Mouse (Mus musculus) monocyte, adult 59 days (primary cell): Measurements from ENCODE around the gene Pik3c2g. TPM values are rescaled to one million over a fixed set of nuclear protein-coding genes. Genes with fewer than 3 reads are reported as not detected.

Experiments
- total RNA-seq, 2 experiments: library from RNA; stranded (reverse); gene quantifications; one replicate each; pipeline ENCODE4 v1.2.4; 2023

Gene Pik3c2g
- total RNA-seq: not detected

GRCm38 (mm10) chr6:139586892-139587291 lies at the start of gene Pik3c2g:
TSS of gene Pik3c2g (plus strand) at chr6:139587221.

Other genes starting within 250 kb of the Pik3c2g start
- gene Rergl, start 85.2 kb upstream of the Pik3c2g start, total RNA-seq: not detected